Mouse (Mus musculus): ENCODE results near the gene Igfn1. TPM values are rescaled to one million over a fixed set of nuclear protein-coding genes. Genes with fewer than 3 reads are reported as not detected.

The Igfn1 gene
- polyA plus RNA-seq, 1 experiment from 2014 or later, result not detected

DNA sequence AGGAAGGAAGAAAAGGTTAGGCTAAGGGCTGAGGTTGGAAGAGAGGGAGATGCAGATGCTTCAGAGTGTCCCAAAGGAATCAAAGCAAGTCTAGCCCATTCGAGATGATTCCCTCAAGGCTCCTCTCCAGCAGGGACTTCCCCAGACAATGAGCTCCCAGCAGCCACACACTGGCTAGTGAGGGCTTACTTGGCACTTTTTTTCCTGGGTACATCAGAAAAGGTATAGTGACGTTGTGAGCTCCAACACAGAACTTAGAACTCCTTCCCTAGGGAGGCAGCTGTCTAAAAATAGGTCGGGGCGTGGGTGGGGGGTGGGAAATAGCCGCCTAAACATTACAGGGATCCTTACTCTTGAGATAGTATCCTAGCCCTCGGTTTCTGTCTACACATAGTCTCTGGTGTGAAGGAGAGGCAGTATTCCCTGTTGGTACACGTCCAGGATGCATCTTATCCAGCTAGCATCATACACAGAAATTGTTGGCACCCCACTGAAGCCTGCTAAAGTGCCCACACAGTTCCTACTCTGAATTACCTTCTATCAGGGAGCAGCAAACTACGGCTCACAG is 6.3 kb downstream of the Igfn1 start:
- 0 out of 2 replicates have a peak, but pooled peaks cover 2% of the 10 kb centered on the region for H3K27me3 ChIP-seq (replicated peaks; ENCODE audit: control insufficient read depth, insufficient read depth, low read length)
- no peak overlapping the region for H3K9ac ChIP-seq (ENCODE audit: low read length)
- no peak overlapping the region for H3K27ac ChIP-seq (ENCODE audit: low read depth)
- 65% methylated on average over 8 of the region's 8 CpGs for WGBS
- H3K9me3 ChIP-seq (ENCODE audit: control insufficient read depth, low read length), result no peaks in the 10 kb centered on the region
- H3K4me3 ChIP-seq (ENCODE audit: low read depth, low read length), result no peak overlapping the region
- H3K4me2 ChIP-seq (ENCODE audit: low read length), result no peak overlapping the region
- H3K36me3 ChIP-seq (ENCODE audit: control insufficient read depth, insufficient read depth, low read length), result no peaks in the 10 kb centered on the region
- ATAC-seq (replicated peaks; ENCODE audit: low FRiP score, low TSS enrichment, low read depth) (no peak), DNase-seq (ENCODE audit: low spot score) (no peak)
- no peaks in the 10 kb centered on the region for H3K4me1 ChIP-seq (replicated peaks; ENCODE audit: control insufficient read depth, insufficient read depth, low read length)

- no peak overlapping the region for H3K4me3 ChIP-seq (ENCODE audit: low read depth, low read length)
- no peaks in the 10 kb centered on the region for H3K9me3 ChIP-seq (ENCODE audit: control insufficient read depth, low read length)
- ATAC-seq (replicated peaks; ENCODE audit: low FRiP score, low TSS enrichment, low read depth), result no peak
- H3K27me3 ChIP-seq (replicated peaks; ENCODE audit: control insufficient read depth, insufficient read depth, low read length), result 0 out of 2 replicates have a peak, but pooled peaks cover 2% of the 10 kb centered on the region
- no peaks in the 10 kb centered on the region for H3K4me1 ChIP-seq (replicated peaks; ENCODE audit: control insufficient read depth, insufficient read depth, low read length)
- no peaks in the 10 kb centered on the region for H3K36me3 ChIP-seq (ENCODE audit: control insufficient read depth, insufficient read depth, low read length)
- 55% methylated on average over 7 of the region's 7 CpGs for WGBS
- H3K27ac ChIP-seq (ENCODE audit: low read depth), result no peak overlapping the region
- DNase-seq (ENCODE audit: low spot score), result no peak
- H3K4me2 ChIP-seq (ENCODE audit: low read length), result no peak overlapping the region
- H3K9ac ChIP-seq (ENCODE audit: low read length), result no peak overlapping the region
Observed at GRCm38 (mm10) chr1:135997537-135997936, 8.6 kb downstream of the Igfn1 start.

DNA sequence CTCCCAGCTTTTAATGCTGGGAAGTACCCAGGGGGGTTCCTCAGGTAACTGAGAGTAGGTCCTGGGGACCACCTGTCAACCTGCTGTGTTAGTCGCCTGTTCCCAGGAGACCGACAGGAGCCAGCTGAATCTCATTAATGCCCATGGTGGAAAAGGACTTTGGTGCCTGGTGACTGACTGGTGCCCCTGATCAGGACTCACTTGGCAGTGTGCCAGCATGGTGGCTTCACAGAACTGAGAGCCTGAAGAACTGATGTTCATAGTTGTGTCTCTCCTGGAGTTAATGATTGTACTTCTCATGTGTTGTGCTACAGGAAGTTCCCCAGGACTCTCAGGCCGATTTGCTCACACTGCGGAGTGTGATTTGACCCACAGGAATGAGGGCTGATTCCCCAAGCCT is 12.7 kb downstream of the Igfn1 start:
- 80% methylated on average over 4 of the region's 4 CpGs for WGBS

DNA sequence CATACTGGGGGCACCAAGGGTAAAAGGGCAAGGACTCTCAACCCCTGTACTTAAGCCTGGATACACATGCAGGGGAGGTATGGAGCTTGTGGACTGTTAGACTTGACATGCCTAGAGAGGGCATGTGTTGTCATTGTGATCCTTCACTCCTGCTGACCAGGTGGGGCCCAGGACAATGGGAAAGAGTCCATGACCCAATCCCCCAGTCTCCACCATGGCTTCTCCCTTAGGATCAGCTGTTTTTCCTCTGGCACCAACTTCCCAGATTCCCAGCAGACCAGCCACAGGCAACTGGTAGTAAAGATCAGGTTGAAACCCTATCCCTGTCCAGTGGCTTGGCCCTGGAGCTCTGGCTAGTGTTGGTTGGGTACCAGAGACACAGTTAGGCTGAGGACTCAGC is 16.3 kb downstream of the Igfn1 start:
- ATAC-seq (replicated peaks; ENCODE audit: low FRiP score, low TSS enrichment, low read depth) (no peak), DNase-seq (ENCODE audit: low spot score) (no peak)
- no peaks in the 10 kb centered on the region for H3K27me3 ChIP-seq (replicated peaks; ENCODE audit: control insufficient read depth, insufficient read depth, low read length)
- H3K27ac ChIP-seq (ENCODE audit: low read depth), result no peak overlapping the region
- no peak overlapping the region for H3K4me2 ChIP-seq (ENCODE audit: low read length)
- H3K4me1 ChIP-seq (replicated peaks; ENCODE audit: control insufficient read depth, insufficient read depth, low read length), result no peaks in the 10 kb centered on the region
- H3K9ac ChIP-seq (ENCODE audit: low read length), result no peak overlapping the region
- H3K36me3 ChIP-seq (ENCODE audit: control insufficient read depth, insufficient read depth, low read length), result no peaks in the 10 kb centered on the region
- 0 out of 2 replicates have a peak, but pooled peaks cover 4% of the 10 kb centered on the region for H3K9me3 ChIP-seq (ENCODE audit: control insufficient read depth, low read length)
- H3K4me3 ChIP-seq (ENCODE audit: low read depth, low read length), result no peak overlapping the region

More for the DNA sequence above, 12.7 kb downstream of the Igfn1 start:
- Histone ChIP-seq H3K4me3 (ENCODE audit: low read depth, low read length) (no peak overlapping the region), H3K27me3 (replicated peaks; ENCODE audit: control insufficient read depth, insufficient read depth, low read length) (no peaks in the 10 kb centered on the region), H3K9ac (ENCODE audit: low read length) (no peak overlapping the region), H3K27ac (ENCODE audit: low read depth) (no peak overlapping the region), H3K36me3 (ENCODE audit: control insufficient read depth, insufficient read depth, low read length) (no peaks in the 10 kb centered on the region), H3K4me1 (replicated peaks; ENCODE audit: control insufficient read depth, insufficient read depth, low read length) (no peaks in the 10 kb centered on the region), H3K9me3 (ENCODE audit: control insufficient read depth, low read length) (0 out of 2 replicates have a peak, but pooled peaks cover 4% of the 10 kb centered on the region), H3K4me2 (ENCODE audit: low read length) (no peak overlapping the region)
- ATAC-seq (replicated peaks; ENCODE audit: low FRiP score, low TSS enrichment, low read depth) (no peak), DNase-seq (ENCODE audit: low spot score) (no peak)

DNA sequence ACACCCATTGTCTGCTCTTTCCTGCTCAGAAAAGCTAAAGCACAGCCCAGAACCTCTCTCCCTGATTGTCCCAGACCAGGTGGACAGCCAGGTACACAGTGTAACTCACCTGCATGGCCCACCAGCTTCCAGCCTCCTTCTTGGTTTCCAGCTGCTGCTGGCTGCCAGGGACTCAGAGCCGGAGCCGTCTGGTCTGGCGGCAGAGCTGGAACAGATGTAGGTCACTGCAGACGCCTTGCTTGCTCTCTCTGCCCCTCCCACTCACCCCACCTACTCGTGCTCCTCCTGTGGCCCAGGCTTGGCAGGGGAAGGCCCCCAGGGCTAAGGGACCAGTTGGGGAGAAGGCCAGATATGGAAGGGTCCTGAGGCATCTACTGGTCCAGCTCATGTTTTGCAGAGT is 22.0 kb downstream of the Igfn1 start:
- H3K4me3 ChIP-seq (ENCODE audit: low read depth, low read length), result no peak overlapping the region
- no peaks in the 10 kb centered on the region for H3K9me3 ChIP-seq (ENCODE audit: control insufficient read depth, low read length)
- no peak for ATAC-seq (replicated peaks; ENCODE audit: low FRiP score, low TSS enrichment, low read depth)
- H3K4me1 ChIP-seq (replicated peaks; ENCODE audit: control insufficient read depth, insufficient read depth, low read length), result no peaks in the 10 kb centered on the region
- H3K4me2 ChIP-seq (ENCODE audit: low read length), result no peak overlapping the region
- no peak for DNase-seq (ENCODE audit: low spot score)
- H3K36me3 ChIP-seq (ENCODE audit: control insufficient read depth, insufficient read depth, low read length), result no peaks in the 10 kb centered on the region
- no peak overlapping the region for H3K27ac ChIP-seq (ENCODE audit: low read depth)
- H3K27me3 ChIP-seq (replicated peaks; ENCODE audit: control insufficient read depth, insufficient read depth, low read length), result no peaks in the 10 kb centered on the region
- WGBS, result 27% methylated on average over 5 of the region's 5 CpGs
- H3K9ac ChIP-seq (ENCODE audit: low read length), result no peak overlapping the region

- no peak for ATAC-seq (replicated peaks; ENCODE audit: low FRiP score, low TSS enrichment, low read depth)
- H3K27ac ChIP-seq (ENCODE audit: low read depth), result no peak overlapping the region
- H3K4me3 ChIP-seq (ENCODE audit: low read depth, low read length), result no peak overlapping the region
- H3K4me2 ChIP-seq (ENCODE audit: low read length), result no peak overlapping the region
- no peak for DNase-seq (ENCODE audit: low spot score)
- WGBS, result 87% methylated on average over 3 of the region's 3 CpGs
- no peaks in the 10 kb centered on the region for H3K4me1 ChIP-seq (replicated peaks; ENCODE audit: control insufficient read depth, insufficient read depth, low read length)
- no peaks in the 10 kb centered on the region for H3K27me3 ChIP-seq (replicated peaks; ENCODE audit: control insufficient read depth, insufficient read depth, low read length)
- no peak overlapping the region for H3K9ac ChIP-seq (ENCODE audit: low read length)
- H3K9me3 ChIP-seq (ENCODE audit: control insufficient read depth, low read length), result no peaks in the 10 kb centered on the region
- H3K36me3 ChIP-seq (ENCODE audit: control insufficient read depth, insufficient read depth, low read length), result no peaks in the 10 kb centered on the region
Observed at GRCm38 (mm10) chr1:135972576-135972975, 33.6 kb downstream of the Igfn1 start.

GRCm38 (mm10) chr1:135970486-135970885 is 35.7 kb downstream of the Igfn1 start:
- Histone ChIP-seq H3K4me2 (ENCODE audit: low read length) (no peak overlapping the region), H3K4me3 (ENCODE audit: low read depth, low read length) (no peak overlapping the region), H3K9me3 (ENCODE audit: control insufficient read depth, low read length) (no peaks in the 10 kb centered on the region), H3K4me1 (replicated peaks; ENCODE audit: control insufficient read depth, insufficient read depth, low read length) (no peaks in the 10 kb centered on the region), H3K27me3 (replicated peaks; ENCODE audit: control insufficient read depth, insufficient read depth, low read length) (no peaks in the 10 kb centered on the region), H3K27ac (ENCODE audit: low read depth) (no peak overlapping the region), H3K36me3 (ENCODE audit: control insufficient read depth, insufficient read depth, low read length) (no peaks in the 10 kb centered on the region), H3K9ac (ENCODE audit: low read length) (no peak overlapping the region)
- DNase-seq (ENCODE audit: low spot score) (no peak), ATAC-seq (replicated peaks; ENCODE audit: low FRiP score, low TSS enrichment, low read depth) (no peak)
- 52% methylated on average over 2 of the region's 2 CpGs for WGBS

DNA sequence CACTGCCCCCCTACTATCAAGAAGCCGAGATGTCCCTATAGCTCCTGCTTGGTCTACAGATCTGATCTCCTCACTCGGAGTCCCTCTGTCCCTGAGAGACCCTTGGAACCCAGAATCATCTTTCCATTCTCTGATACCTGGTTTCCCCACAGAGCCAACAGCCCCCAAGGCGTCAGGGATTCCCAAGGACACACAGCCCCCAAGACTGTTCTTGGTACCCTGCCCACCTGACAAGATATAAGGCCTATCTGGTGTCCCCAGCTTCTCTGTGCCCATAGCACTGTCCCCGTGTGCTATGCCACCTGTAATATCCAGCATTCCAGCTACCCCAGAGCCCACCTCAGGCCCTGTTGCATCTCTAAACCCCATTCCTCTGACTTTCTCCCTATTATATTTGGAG is 38.4 kb downstream of the Igfn1 start:
- H3K4me2 ChIP-seq (ENCODE audit: low read length), result no peak overlapping the region
- DNase-seq (ENCODE audit: low spot score) (no peak), ATAC-seq (replicated peaks; ENCODE audit: low FRiP score, low TSS enrichment, low read depth) (no peak)
- no peaks in the 10 kb centered on the region for H3K36me3 ChIP-seq (ENCODE audit: control insufficient read depth, insufficient read depth, low read length)
- no peaks in the 10 kb centered on the region for H3K9me3 ChIP-seq (ENCODE audit: control insufficient read depth, low read length)
- H3K9ac ChIP-seq (ENCODE audit: low read length), result no peak overlapping the region
- H3K27ac ChIP-seq (ENCODE audit: low read depth), result no peak overlapping the region
- no peaks in the 10 kb centered on the region for H3K4me1 ChIP-seq (replicated peaks; ENCODE audit: control insufficient read depth, insufficient read depth, low read length)
- 77% methylated on average over 4 of the region's 4 CpGs for WGBS
- no peak overlapping the region for H3K4me3 ChIP-seq (ENCODE audit: low read depth, low read length)
- no peaks in the 10 kb centered on the region for H3K27me3 ChIP-seq (replicated peaks; ENCODE audit: control insufficient read depth, insufficient read depth, low read length)

DNA sequence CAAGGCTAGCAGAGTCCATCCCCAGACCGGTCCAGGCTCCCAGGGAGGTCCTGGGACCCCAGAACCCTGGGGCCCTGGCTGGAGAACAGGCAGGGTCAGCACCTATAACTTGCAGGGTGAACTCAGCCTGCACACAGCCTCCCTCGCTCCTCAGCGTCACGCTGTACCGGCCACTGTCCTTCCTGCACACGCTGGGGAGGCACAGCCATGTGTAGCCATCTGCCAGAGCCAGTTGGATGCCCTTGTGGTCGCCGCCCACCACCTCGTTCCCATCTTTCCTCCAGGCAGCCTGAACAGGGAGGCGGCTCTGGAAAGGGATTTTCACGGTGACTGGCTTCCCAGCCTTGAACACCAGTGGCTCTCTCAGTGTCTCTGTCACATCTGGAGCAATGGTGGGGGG is 41.6 kb downstream of the Igfn1 start:
- H3K4me3 ChIP-seq (ENCODE audit: low read depth, low read length), result no peak overlapping the region
- H3K4me2 ChIP-seq (ENCODE audit: low read length), result no peak overlapping the region
- H3K27me3 ChIP-seq (replicated peaks; ENCODE audit: control insufficient read depth, insufficient read depth, low read length), result no peaks in the 10 kb centered on the region
- no peak overlapping the region for H3K9ac ChIP-seq (ENCODE audit: low read length)
- H3K27ac ChIP-seq (ENCODE audit: low read depth), result no peak overlapping the region
- no peak for ATAC-seq (replicated peaks; ENCODE audit: low FRiP score, low TSS enrichment, low read depth)
- H3K4me1 ChIP-seq (replicated peaks; ENCODE audit: control insufficient read depth, insufficient read depth, low read length), result no peaks in the 10 kb centered on the region
- no peaks in the 10 kb centered on the region for H3K9me3 ChIP-seq (ENCODE audit: control insufficient read depth, low read length)
- H3K36me3 ChIP-seq (ENCODE audit: control insufficient read depth, insufficient read depth, low read length), result no peaks in the 10 kb centered on the region
- 75% methylated on average over 11 of the region's 11 CpGs for WGBS
- no peak for DNase-seq (ENCODE audit: low spot score)

Measured in intestine, embryonic 14.5 days (tissue).